Mouse (Mus musculus) embryonic fibroblast, embryonic 13.5 days (primary cell): ENCODE measurements around the gene Itpr2.

ENCODE experiments used
- CTCF ChIP-seq: IDR thresholded peaks from 2 replicates; pipeline ENCODE4 v1.5.1; 2011; ENCODE audit warnings: mild to moderate bottlenecking, control low read depth, low read length, moderate library complexity, borderline replicate concordance; ENCODE audit not compliant: insufficient read depth
- POLR2A ChIP-seq: IDR thresholded peaks from 2 replicates; pipeline ENCODE4 v1.6.1; 2011; ENCODE audit warnings: low read depth, mild to moderate bottlenecking, control low read depth, low read length, moderate library complexity

DNA sequence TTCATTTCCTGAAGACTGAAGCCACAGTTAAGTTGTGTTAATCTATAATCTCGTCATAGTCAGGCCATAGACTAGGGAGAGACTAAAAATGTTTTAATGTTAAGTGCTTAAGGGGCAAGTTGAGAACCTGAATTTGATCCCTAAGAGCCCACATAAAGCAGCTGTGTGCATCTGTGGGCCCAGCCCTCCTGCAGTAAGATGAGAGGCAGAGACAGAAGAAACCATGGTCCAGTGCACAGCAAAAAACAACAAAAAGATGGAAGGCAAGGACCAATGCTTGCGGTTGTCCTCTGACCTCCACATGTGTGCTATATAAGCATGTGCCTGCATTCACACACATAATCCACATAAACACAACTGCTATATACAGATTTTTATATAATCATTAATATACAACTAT, 191.8 kb downstream of the Itpr2 start:
- TF ChIP-seq CTCF, result no peak
- no peak for TF ChIP-seq POLR2A
